Mouse (Mus musculus): ENCODE measurements around the gene Aip. TPM values are rescaled to one million over a fixed set of nuclear protein-coding genes. Genes with fewer than 3 reads are reported as not detected.

Gene Aip
- total RNA-seq, 2 experiments from 2014 or later, result 71.5 to 73.4 TPM

DNA sequence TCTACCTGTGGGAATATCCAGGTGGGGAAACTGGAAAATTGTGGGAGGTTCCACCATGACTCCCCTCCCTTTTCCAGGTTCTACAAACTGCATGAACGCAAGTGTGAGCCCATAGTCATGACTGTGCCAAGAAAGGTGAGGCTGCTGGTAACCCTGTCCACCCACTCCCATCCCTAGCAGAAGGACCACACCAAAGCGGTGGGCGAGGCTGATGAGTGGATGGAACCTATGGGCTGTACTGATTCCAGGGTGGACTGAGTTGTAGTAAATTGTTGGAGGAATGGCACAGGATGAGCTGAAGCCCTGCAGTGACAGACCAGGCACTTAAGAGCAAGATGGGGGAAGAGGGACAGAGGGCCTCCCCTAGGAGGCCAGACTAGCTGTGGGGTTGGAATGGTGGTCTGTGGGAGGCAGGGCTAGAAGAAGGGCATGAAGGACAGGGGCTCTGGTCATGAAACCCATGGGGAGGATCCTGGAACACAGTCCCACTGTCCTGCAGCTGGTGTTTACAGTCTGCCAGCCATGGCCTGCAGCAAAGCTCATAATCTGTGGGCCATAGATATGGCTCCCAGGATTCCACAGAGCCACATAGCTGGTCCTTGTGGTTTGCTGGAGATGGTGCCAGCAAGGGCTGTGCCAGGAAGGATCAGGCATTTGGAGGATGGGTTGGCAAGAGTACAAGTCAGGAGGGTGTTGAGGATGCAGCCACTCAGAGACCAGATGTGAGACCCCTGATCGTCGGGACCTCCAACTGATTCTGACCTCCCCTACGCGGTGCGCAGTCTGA is 27.0 kb upstream of the Aip start:
- no peak for DNase-seq

DNA sequence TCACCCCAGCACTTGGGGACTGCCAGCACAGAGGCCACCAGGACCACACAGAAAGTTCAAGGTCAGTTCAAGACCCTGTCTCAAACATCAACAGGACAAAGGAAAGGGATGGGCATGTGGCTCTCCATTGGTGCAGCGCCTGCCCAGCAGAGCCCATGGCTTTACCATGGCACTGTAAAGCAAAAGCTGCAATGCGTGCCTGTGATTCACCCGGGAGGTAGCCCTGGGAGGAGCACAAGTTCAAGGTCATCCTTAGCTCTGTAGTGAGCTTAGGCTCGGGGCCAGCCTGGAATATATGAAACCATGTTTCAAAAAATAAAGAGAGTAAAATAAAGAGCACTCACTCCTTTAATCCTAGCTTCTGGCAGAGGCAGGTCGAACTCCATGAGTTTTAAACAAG is 26.2 kb upstream of the Aip start:
- no peak for DNase-seq

- DNase-seq, result no peak
Observed at GRCm38 (mm10) chr19:4151488-4151860, 25.8 kb upstream of the Aip start.

GRCm38 (mm10) chr19:4150567-4151487 is 25.2 kb upstream of the Aip start:
- no peak for DNase-seq

- no peak for DNase-seq
Observed at GRCm38 (mm10) chr19:4149764-4150461, 24.3 kb upstream of the Aip start.

DNA sequence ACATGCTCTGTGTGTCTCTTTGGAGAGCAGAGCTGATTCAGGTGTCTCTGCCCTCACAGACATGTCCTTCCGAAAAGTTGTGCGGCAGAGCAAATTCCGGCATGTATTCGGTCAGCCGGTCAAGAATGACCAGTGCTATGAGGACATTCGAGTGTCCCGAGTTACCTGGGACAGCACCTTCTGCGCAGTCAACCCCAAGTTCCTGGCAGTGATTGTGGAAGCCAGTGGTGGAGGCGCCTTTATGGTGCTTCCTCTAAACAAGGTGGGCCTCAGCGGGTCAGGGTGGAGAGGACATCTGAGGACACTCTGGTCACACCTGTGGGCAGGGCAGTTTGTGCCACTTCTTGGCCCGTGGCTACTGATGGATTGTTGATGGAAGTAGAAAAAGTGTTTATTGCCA is 23.6 kb upstream of the Aip start:
- DNase-seq, result no peak

GRCm38 (mm10) chr19:4148819-4149218 is 23.2 kb upstream of the Aip start:
- DNase-seq, result no peak

- DNase-seq, result peak; percentile 100
Observed at GRCm38 (mm10) chr19:4148491-4148806, 22.8 kb upstream of the Aip start, which contains the start of gene Coro1b. Gene Coro1b (plus strand): TSS chr19:4148619.

DNA sequence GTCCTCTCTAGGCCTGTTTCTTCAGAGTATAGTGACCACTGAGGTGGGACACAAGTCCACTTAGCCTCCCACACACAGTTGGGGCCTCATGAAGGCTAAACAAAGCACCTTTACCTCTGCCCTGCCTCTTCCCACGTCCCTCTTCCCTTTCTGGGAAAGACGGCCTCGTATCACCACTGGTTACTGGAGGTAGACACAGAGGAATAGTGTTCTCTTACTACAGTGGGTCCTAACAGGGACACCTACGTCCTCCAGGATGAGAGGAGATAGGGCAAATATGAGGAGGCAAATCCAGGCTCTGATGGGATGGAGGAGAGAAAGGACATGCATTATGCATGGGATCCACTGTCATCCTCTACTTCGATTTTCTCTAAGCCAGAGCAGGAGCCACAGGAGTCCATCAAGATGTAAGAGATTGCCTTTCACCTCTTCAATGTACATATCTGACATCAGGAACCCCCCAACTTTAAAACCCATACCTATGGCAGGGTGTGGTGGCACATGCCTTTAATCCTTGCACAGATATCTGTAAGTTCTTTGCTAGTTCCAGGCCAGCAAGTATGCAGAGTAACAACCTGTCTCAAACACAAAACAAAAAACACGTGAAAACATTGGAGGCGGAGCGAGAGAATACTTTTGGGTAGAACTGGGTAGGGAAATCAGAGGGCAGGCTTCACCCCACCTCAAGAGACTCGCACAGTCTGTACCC is 22.3 kb upstream of the Aip start:
- DNase-seq, result no peak

GRCm38 (mm10) chr19:4147022-4147405 is 21.4 kb upstream of the Aip start:
- DNase-seq, result no peak

DNA sequence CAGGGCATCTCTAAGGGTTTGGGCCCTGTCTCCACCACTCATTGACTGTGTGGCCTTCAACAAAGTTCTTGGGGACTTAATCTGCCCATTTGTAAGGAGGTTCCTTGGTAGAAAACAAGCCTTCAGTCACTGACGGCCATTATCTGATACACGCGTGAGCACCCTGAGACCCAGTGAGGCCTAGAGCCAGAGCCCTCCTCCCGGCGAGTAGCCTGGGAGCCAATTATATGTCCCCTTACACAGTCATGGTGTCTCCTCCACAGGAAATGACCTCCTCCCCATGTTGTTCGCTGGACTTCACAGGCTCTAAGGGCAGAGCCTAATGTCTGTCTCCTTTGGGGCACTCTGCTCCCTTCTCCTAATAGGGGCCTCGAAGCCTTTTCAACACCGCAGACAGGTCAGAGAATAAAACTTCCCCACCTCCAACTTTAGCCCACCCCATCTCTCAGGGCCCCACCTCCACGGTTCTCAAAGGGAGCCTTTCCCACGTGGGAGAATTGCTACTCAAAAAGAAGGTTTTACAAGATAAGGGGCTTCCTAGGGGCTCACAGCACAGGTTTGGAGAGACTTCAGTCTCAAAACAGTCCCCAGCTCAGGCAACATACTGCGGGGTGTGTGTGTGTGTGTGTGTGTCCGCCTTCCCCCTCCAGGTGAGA is 20.8 kb upstream of the Aip start:
- no peak for DNase-seq

DNA sequence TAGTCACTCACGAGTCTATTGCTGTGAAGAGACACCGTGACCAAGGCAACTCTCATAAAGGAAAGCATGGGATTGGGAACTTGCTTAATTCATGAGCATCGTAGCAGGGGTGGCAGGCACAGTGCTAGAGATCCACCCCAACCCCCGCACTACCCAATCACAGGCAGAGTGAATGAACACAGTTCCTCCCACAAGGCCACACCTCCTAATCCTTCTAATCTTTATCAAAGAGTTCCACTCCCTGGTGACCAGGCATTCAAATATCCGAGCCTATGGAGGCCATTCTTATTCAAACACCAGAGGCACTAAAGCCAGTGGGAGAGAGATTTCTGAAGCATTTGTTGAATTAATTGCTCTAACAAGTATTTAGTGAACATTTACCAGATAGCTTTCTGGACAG is 20.3 kb upstream of the Aip start:
- no peak for DNase-seq

- DNase-seq, result peak; percentile 62
Observed at GRCm38 (mm10) chr19:4144550-4145498, 19.2 kb upstream of the Aip start.

DNA sequence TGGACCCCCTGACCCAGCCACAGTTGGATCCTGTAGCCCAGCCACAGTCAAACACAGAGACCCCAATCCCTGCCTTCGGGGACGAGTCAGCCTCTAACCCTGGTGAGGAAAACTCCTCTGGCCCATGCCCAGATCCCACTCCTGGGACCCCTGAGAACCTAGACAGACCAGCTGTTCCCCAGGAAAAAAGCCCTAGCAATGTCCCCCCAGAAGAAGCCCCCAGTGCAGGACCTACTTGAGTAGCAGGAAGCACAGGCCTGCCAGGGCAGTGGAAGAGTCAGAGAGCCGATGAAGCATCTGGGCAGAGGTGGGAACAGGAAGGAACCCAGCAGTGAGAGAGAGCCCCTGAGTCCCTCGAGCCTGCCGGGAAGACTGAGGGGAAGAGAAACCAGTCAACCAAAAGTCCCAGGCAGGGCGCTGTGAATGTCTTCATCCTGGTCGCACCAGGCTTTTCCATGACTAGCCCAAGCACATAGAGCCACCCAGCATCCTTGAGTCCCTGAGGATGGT is 18.2 kb upstream of the Aip start, which contains the start of gene Cabp4:
Gene Cabp4 (minus strand): TSS at position 275 of the 510 bp plus-strand sequence.
- DNase-seq, result no peak

DNA sequence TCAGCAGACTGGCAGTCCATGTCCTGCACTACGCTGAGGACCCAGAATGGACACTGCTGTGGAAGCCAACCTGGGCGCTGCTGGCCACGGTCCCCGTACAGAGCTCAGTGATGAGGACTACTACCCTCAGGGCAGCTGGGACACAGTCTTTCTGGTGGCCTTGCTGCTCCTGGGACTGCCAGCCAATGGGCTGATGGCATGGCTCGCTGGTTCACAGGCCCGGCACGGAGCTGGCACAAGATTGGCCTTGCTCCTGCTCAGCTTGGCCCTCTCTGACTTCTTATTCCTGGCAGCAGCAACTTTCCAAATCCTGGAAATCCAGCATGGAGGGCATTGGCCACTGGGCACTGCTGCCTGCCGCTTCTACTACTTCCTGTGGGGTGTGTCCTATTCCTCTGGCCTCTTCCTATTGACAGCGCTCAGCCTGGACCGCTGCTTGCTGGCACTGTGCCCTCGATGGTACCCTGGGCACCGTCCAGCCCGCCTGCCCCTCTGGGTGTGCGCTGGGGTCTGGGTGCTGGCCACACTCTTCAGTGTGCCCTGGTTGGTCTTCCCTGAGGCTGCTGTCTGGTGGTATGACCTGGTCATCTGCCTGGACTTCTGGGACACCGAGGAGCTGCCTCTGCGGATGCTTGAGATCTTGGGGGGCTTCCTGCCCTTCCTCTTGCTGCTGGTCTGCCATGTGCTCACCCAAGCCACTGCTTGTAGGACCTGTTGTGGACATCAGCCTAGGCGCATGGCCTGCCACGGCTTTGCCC is 16.9 kb upstream of the Aip start:
- DNase-seq, result peak; percentile 59

GRCm38 (mm10) chr19:4140147-4140546 is 14.5 kb upstream of the Aip start:
- no peak for DNase-seq

- no peak for DNase-seq
Observed at GRCm38 (mm10) chr19:4139446-4139845, 13.8 kb upstream of the Aip start, which contains the start of gene Gpr152. Gene Gpr152 (plus strand): TSS chr19:4139787.

- no peak for DNase-seq
Observed at GRCm38 (mm10) chr19:4137913-4138312, 12.3 kb upstream of the Aip start.

DNA sequence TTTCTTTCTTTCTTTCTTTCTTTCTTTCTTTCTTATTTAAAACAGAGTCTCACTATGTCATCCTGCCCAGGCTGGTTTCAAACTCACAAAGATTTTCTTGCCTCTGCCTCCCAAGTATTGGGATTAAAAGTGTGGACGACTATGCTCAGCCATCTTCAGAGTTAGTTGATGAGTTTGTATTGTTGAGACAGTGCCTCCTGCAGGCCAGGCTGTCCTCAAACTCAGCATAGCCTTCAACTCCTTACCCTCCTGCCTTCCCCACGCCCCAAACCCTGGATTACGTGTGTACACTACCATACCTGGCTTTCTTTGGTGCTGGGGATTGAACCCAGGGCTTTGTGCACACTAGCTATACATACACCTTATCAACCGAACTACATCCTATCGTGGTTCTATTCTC is 10.8 kb upstream of the Aip start:
- DNase-seq, result no peak
